Mouse (Mus musculus) left cerebral cortex, postnatal 10 days (tissue): ENCODE measurements around the gene Slc25a36. TPM values are rescaled to one million over a fixed set of nuclear protein-coding genes. Genes with fewer than 3 reads are reported as not detected.

Experiments used
- DNase-seq, 2 experiments: peaks; one replicate each; pipeline ENCODE4 v3.0.0; 2021 to 2022; ENCODE audit warnings: low spot score in 2 of 2, mixed read lengths in 1 of 2; ENCODE audit errors: extremely low spot score in 1 of 2
- intact Hi-C: fragments of 180-260 bp; cut with DNase I; formaldehyde crosslinking; loops from one replicate; pipeline ENCODE4 v1.15.1; 2025
- total RNA-seq, 2 experiments: library from RNA; stranded (reverse); gene quantifications; 2 replicates each; pipeline ENCODE4 v1.2.3; 2021

The Slc25a36 gene
- total RNA-seq, 2 experiments from 2014 or later: 98.8 to 100 TPM

DNA sequence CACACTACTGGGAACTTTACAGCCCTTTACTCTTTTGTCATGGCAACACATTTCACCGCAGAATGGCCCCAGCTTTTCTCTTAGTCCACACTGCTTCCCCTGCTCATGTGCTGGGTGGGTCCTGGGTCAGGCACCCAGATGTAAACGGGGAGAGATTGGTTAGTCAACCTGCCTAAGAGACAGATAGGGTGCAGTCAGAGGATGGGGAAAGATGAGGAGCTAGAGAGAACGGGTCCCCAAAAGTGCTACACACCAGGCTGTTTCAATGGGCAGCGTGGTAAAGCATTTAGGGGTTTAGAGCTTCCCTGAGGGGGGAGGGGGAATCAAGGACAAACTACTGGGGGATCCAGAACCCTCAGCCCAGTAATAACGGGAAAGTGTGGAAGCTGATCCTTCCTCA is 45.7 kb downstream of the Slc25a36 start:
- no peak for DNase-seq
- intact Hi-C loops: loop anchor here (5.0 kb wide), 1 partner anchor 48 kb away; the partner anchor contains the start of gene Spsb4

- intact Hi-C loops: no loop called here
- no peak for DNase-seq
Measured at GRCm38 (mm10) chr9:97064161-97064560, 46.8 kb downstream of the Slc25a36 start.

GRCm38 (mm10) chr9:97061696-97062095 is 49.3 kb downstream of the Slc25a36 start:
- intact Hi-C loops: no loop called here
- DNase-seq: no peak

- no peak for DNase-seq
- intact Hi-C loops: no loop called here
Measured at GRCm38 (mm10) chr9:97056541-97057338, 54.2 kb downstream of the Slc25a36 start.

- DNase-seq: no peak
- intact Hi-C loops: no loop called here
Measured at GRCm38 (mm10) chr9:97055906-97056305, 55.1 kb downstream of the Slc25a36 start.

- no peak for DNase-seq
- intact Hi-C loops: no loop called here
Measured at GRCm38 (mm10) chr9:97051176-97051575, 59.8 kb downstream of the Slc25a36 start.

GRCm38 (mm10) chr9:97046240-97046639 is 64.7 kb downstream of the Slc25a36 start:
- intact Hi-C loops: no loop called here
- DNase-seq: no peak

DNA sequence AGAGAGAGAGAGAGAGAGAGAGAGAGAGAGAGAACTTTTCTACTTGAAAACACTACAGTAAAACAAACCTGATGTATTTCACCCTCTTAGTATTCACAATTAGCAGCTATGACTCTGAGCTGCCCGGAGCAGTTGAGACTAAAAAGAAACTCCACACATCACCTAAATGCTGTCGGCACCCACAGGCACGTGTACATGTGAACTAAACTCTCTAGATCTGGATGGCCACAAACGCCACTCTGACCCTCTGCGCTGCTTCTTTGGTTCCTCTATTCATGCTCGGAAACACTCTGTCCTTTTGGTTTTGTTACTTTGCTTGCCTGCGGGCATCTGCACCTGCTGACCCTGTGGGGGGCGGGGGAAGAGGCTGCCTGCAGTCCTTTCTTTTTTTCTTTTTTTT is 69.3 kb downstream of the Slc25a36 start:
- intact Hi-C loops: no loop called here
- no peak for DNase-seq

DNA sequence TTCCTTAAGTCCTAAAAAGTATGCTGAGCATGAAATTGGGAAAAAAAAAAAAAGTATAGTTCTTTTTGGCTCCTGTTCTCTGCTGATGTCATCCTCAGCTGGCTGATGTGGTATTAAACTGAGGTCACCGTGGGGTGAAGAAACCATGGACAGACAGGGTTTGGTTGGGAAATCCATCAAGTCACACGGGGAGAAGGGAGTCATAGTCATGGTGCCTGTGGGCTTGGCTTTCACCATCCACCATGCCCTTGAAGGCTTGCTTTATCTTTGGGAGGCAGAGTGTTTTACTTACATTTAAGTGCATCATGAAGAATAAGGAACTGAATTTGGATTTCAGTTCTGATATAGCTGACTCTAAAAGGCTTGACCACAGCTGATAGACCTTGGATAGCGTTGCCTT is 72.9 kb downstream of the Slc25a36 start:
- intact Hi-C loops: no loop called here
- DNase-seq: no peak

DNA sequence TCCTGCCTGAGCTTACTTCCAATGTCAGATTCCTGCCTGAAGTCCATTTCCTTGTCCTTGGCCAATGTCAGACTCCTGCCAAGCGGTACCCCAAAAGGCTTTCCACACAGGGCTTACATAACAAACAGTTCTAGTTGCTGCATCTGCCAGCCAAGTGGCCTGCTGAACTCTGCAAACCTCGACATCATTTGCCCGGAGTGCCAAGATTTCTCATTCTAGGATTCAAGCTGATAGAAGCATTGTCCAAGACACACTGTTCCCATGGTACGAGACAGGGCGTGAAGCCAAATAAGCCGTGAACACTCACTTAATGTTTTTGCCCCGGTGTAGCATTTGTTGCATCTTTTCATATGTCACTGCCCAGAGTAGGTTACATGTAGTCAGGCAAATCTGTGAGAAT is 74.3 kb downstream of the Slc25a36 start:
- no peak for DNase-seq
- intact Hi-C loops: no loop called here

DNA sequence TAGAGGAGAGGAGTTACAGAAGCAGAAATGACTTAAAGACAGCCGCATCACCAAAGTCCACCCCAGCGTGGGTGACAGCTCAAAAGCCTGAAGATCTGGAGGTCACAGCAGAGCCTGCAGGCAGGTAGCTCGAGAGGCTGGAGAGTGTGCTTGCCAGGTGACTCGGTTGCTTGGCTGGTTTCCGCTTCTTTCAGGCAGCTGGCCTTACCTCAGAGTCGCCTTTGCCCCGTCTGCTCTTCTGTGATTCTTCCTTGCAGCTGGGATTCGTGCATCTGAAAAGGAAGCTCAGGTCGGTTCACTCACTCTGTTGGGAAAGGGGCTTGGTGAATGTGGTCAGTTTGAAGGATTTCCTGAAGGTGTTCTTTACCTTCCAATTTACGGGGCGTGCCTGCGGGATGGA is 83.6 kb downstream of the Slc25a36 start:
- DNase-seq: no peak
- intact Hi-C loops: no loop called here

DNA sequence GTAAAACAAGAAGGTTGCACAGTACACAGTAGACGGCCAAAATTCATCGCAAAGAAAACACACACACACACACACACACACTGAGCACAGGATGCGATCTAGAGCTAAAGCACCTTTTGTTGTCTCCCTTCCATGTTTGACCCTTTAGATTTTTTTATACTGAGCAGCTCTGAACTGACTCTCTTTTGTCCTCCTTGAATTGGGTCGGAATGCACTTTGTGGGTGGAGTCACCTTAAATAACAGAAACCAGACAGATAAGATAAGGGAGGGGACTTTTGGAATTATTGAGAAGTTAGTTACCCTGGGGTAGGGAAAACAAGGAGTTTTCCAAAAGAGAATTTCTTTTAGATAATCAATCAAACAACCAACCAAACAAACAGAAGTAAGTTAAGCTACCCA is 85.0 kb downstream of the Slc25a36 start:
- intact Hi-C loops: no loop called here
- DNase-seq: no peak

Other genes starting within 250 kb of the Slc25a36 start
- 10 to 100 TPM; 15.0 to 16.0 TPM for gene Pxylp1, start 218.5 kb downstream of the Slc25a36 start, total RNA-seq
- 10 to 100 TPM in 1 of 2 experiments, 1 to 10 TPM in 1; 8.7 to 11.6 TPM for gene Spsb4, start 92.3 kb downstream of the Slc25a36 start, total RNA-seq